8 mouse cellular contexts compared by ENCODE assay signal in the genomic region with DNA sequence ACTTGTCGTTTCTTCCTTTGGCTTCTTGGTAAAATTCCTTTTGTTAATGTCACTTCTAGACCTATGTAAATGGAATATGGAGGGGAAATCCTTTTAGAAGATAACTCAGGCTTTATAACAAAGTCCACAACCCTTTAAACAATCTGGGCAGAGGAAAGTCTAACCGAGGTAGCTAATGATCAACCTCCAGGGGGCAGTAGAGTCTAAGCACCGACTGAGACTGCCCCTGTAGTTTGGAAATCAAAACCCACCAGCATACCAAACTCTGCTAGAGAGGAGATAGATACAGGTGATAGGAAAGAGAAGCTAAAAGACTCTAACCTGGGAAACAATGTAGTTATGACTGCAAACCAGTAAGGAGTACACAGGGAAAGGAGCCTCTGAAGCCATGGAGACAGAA.
DNase-seq lines count a peak whose midpoint lies in the region; ATAC-seq and TF ChIP-seq lines count a peak whose summit lies in the region.

No protein-coding gene starts in this region.

- H3K4me3 ChIP-seq in forebrain, postnatal 0 days (ENCODE audit: low read depth, low read length) = no peak overlapping the region
- H3K4me3 ChIP-seq in forebrain, embryonic 10.5 days = no peak overlapping the region

- no peak overlapping the region for H3K9ac ChIP-seq in forebrain, postnatal 0 days

- no peaks in the 10 kb centered on the region for H3K27me3 ChIP-seq in forebrain, postnatal 0 days (ENCODE audit: insufficient read depth, low read length)
- H3K27me3 ChIP-seq in forebrain, embryonic 10.5 days (ENCODE audit: poor library complexity, severe bottlenecking) = no peaks in the 10 kb centered on the region

- no peaks in the 10 kb centered on the region for H3K36me3 ChIP-seq in forebrain, postnatal 0 days (ENCODE audit: insufficient read depth)
- H3K36me3 ChIP-seq in forebrain, embryonic 10.5 days (replicated peaks) = no peaks in the 10 kb centered on the region

- H3K27ac ChIP-seq in forebrain, postnatal 0 days (ENCODE audit: low read depth, low read length) = no peak overlapping the region
- no peak overlapping the region for H3K27ac ChIP-seq in forebrain, embryonic 10.5 days

- no peak for ATAC-seq in forebrain, postnatal 0 days
- peak; percentile 89 for ATAC-seq in megakaryocyte-erythroid progenitor cell, adult 5-6 weeks (replicated peaks; ENCODE audit: low FRiP score, low TSS enrichment, poor library complexity, severe bottlenecking)

- H3K4me1 ChIP-seq in forebrain, postnatal 0 days (ENCODE audit: insufficient read depth) = no peaks in the 10 kb centered on the region
- no peaks in the 10 kb centered on the region for H3K4me1 ChIP-seq in forebrain, embryonic 10.5 days

- peak; percentile 64 for TF ChIP-seq CTCF in forebrain, postnatal 0 days (IDR thresholded peaks at IDR 0.05; ENCODE audit: low read depth)

- H3K9me3 ChIP-seq in forebrain, postnatal 0 days (ENCODE audit: low read length) = no peaks in the 10 kb centered on the region
- H3K9me3 ChIP-seq in forebrain, embryonic 10.5 days = no peaks in the 10 kb centered on the region

- intact Hi-C loops in gastrocnemius, postnatal 36 days (cut with DNase I) = no loop called here

- DNase-seq in forebrain, postnatal 0 days = peak; percentile 57
- no peak for DNase-seq in forebrain, embryonic 10.5 days (ENCODE audit: extremely low spot score, low spot score)
- peak; percentile 19 for DNase-seq in right cerebral cortex, adult 18-20 months
- no peak for DNase-seq in right cerebral cortex, postnatal 36 days (ENCODE audit: low spot score in 2 of 2)
- DNase-seq in c-Kit-negative CD71-positive TER-119-positive erythroid progenitor cells, embryonic 14.5 days (ENCODE audit: low read depth, low spot score) = peak; percentile 21
- DNase-seq in kidney, postnatal 4 days = peak; percentile 27 to 42
- no peak for DNase-seq in gastrocnemius, postnatal 36 days

- 11% methylated on average over 3 of the region's 3 CpGs for WGBS in forebrain, postnatal 0 days
- 17% methylated on average over 3 of the region's 3 CpGs for WGBS in forebrain, embryonic 10.5 days

- no peak overlapping the region for H3K4me2 ChIP-seq in forebrain, postnatal 0 days (ENCODE audit: low read depth)

Comparison
In these comparisons a context has a peak if more than half of its experiments do, and no peak if none do; other contexts are left out.
1. DNase-seq: peak in forebrain, postnatal 0 days (single experiment), right cerebral cortex, adult 18-20 months (single experiment), c-Kit-negative CD71-positive TER-119-positive erythroid progenitor cells, embryonic 14.5 days (single experiment) and kidney, postnatal 4 days (2 of 2); none in forebrain, embryonic 10.5 days (single experiment), right cerebral cortex, postnatal 36 days (0 of 2) and gastrocnemius, postnatal 36 days (0 of 2).